Mouse (Mus musculus) myocyte (in vitro differentiated cells): Measurements from ENCODE around the gene 1700001C19Rik.

Source experiments
- E2F4 ChIP-seq: IDR thresholded peaks from one replicate; pipeline ENCODE4 v1.6.1; 2011; ENCODE audit warnings: mild to moderate bottlenecking, control low read depth, moderate library complexity; ENCODE audit not compliant: insufficient read depth
- MYOG ChIP-seq, 3 experiments: IDR thresholded peaks; one replicate each; pipeline ENCODE4 v1.6.1; 2011; ENCODE audit warnings: control low read depth in 2 of 3, low read depth in 2 of 3, mild to moderate bottlenecking in 2 of 3; ENCODE audit not compliant: insufficient read length in 2 of 3, control insufficient read depth in 1 of 3, insufficient read depth in 1 of 3
- POLR2A ChIP-seq: IDR thresholded peaks from one replicate; pipeline ENCODE4 v1.6.1; 2011; ENCODE audit warnings: low read depth, mild to moderate bottlenecking, control low read depth, moderate library complexity; ENCODE audit not compliant: insufficient read length
- REST ChIP-seq: IDR thresholded peaks from one replicate; pipeline ENCODE4 v1.6.1; 2011; ENCODE audit warnings: mild to moderate bottlenecking, control low read depth, moderate library complexity; ENCODE audit not compliant: insufficient read depth, insufficient read length
- SRF ChIP-seq: IDR thresholded peaks from one replicate; pipeline ENCODE4 v1.6.1; 2011; ENCODE audit warnings: low read depth; ENCODE audit not compliant: control insufficient read depth, insufficient read length

- no peak for TF ChIP-seq MYOG (IDR thresholded peaks at IDR 0.05; ENCODE audit: control insufficient read depth in 1 of 3, insufficient read depth in 1 of 3, insufficient read length in 2 of 3, low read depth in 2 of 3)
- no peak for TF ChIP-seq SRF
- TF ChIP-seq POLR2A = no peak
- no peak for TF ChIP-seq REST
- no peak for TF ChIP-seq E2F4
These were observed 22.3 kb upstream of the 1700001C19Rik start for GRCm38 (mm10) chr17:47459341-47459919.
